Mouse (Mus musculus) intestine, embryonic 15.5 days (tissue): ENCODE results near the gene Zswim1. TPM values are rescaled to one million over a fixed set of nuclear protein-coding genes. Genes with fewer than 3 reads are reported as not detected.
"Not testable (repeated sequence)": the region's sequence is repeated elsewhere in the genome, so short reads cannot be mapped to it uniquely, and the experiment has no call there.

Experiments
- ATAC-seq: fragments of 200-750 bp; cut with Nextera tagmentation; 2 replicates; pipeline ENCODE4 v1.8.0; 2017; ENCODE audit warnings: moderate TSS enrichment, moderate library complexity
- H3K27ac ChIP-seq: fragments of 300-500 bp; sonication (generic); 2 replicates; pipeline ENCODE4 v1.5.1; 2015; ENCODE audit warnings: mild to moderate bottlenecking, inconsistent platforms
- H3K27me3 ChIP-seq: fragments of 300-500 bp; sonication (generic); replicated peaks from 2 replicates; pipeline ENCODE4 v1.6.1; 2015; ENCODE audit warnings: inconsistent platforms
- H3K36me3 ChIP-seq: fragments of 300-500 bp; sonication (generic); 2 replicates; pipeline ENCODE4 v1.6.1; 2015; ENCODE audit warnings: inconsistent platforms
- H3K4me1 ChIP-seq: fragments of 300-500 bp; sonication (generic); replicated peaks from 2 replicates; pipeline ENCODE4 v1.6.1; 2015; ENCODE audit warnings: inconsistent platforms
- H3K4me2 ChIP-seq: fragments of 300-500 bp; sonication (generic); replicated peaks from 2 replicates; pipeline ENCODE4 v1.6.1; 2015; ENCODE audit warnings: mild to moderate bottlenecking, inconsistent platforms
- H3K4me3 ChIP-seq: fragments of 300-500 bp; sonication (generic); replicated peaks from 2 replicates; pipeline ENCODE4 v1.5.1; 2015; ENCODE audit warnings: inconsistent platforms
- H3K9ac ChIP-seq: fragments of 300-500 bp; sonication (generic); 2 replicates; pipeline ENCODE4 v1.6.1; 2015; ENCODE audit warnings: inconsistent platforms
- H3K9me3 ChIP-seq: fragments of 300-500 bp; sonication (generic); 2 replicates; pipeline ENCODE4 v1.6.1; 2016; ENCODE audit warnings: inconsistent platforms
- WGBS: fragments of 180-500 bp; shearing (Covaris S2); methylation state at CpG from one replicate; pipeline ENCODE4 v1.1.7; 2015; 5-methylcytosine and 5-hydroxymethylcytosine counted together
- polyA plus RNA-seq: library from polyadenylated mRNA; unstranded; fragments of >200 nt; fragmentation: Nextera tagmentation; extraction: Ambion mirVana; gene quantifications from 2 replicates; pipeline ENCODE4 v1.2.1, GENCODE M21; 2015

Gene Zswim1
- polyA plus RNA-seq, 1 experiment from 2014 or later = 13.5 TPM

DNA sequence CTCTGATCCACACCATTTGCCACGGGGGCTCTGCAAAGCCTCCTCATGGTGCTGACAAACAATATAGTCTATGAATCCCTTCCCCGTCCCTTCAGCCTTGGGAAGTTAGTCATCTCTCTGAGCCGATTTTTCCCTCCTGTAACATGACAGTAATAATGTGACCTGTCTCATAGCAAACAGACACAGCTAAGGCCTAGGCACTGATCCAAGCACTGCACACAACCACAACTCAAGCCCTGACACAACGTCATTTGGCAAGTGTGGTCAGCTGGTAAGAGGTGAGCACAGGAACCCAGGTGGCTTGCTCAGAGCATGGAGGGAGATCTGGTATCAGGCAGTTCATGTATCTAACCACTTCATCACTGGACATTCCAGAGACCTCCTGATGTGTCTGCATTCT, 26.6 kb upstream of the Zswim1 start:
- ATAC-seq = no peak
- no peak overlapping the region for H3K4me2 ChIP-seq
- H3K36me3 ChIP-seq = peaks cover 38% of the 10 kb centered on the region

DNA sequence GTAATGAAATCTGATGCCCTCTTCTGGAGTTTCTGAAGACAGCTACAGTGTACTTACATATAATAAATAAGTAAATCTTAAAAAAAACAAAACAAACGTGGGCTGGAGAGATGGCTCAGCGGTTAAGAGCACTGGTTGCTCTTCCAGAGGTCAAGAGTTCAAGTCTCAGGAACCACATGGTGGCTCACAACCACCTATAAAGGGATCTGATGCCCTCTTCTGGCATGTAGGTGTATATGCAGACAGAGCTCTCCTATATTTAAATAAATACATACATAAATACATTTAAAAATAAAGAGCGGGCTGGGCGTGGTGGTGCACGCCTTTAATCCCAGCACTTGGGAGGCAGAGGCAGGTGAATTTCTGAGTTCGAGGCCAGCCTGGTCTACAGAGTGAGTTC, 23.9 kb upstream of the Zswim1 start:
- not testable (repeated sequence) for H3K4me2 ChIP-seq, H3K9me3 ChIP-seq, H3K4me1 ChIP-seq, ATAC-seq, H3K27me3 ChIP-seq, H3K9ac ChIP-seq, H3K4me3 ChIP-seq, H3K27ac ChIP-seq
- WGBS = 74% methylated on average over 6 of the region's 6 CpGs
- H3K36me3 ChIP-seq = peaks cover 18% of the 10 kb centered on the region

More for the DNA sequence above, 26.6 kb upstream of the Zswim1 start:
- no peak overlapping the region for H3K27ac ChIP-seq
- H3K9me3 ChIP-seq = no peaks in the 10 kb centered on the region
- no peak overlapping the region for H3K4me3 ChIP-seq
- no peaks in the 10 kb centered on the region for H3K4me1 ChIP-seq
- WGBS = 82% methylated on average over 4 of the region's 4 CpGs
- H3K27me3 ChIP-seq = no peaks in the 10 kb centered on the region
- H3K9ac ChIP-seq = no peak overlapping the region

DNA sequence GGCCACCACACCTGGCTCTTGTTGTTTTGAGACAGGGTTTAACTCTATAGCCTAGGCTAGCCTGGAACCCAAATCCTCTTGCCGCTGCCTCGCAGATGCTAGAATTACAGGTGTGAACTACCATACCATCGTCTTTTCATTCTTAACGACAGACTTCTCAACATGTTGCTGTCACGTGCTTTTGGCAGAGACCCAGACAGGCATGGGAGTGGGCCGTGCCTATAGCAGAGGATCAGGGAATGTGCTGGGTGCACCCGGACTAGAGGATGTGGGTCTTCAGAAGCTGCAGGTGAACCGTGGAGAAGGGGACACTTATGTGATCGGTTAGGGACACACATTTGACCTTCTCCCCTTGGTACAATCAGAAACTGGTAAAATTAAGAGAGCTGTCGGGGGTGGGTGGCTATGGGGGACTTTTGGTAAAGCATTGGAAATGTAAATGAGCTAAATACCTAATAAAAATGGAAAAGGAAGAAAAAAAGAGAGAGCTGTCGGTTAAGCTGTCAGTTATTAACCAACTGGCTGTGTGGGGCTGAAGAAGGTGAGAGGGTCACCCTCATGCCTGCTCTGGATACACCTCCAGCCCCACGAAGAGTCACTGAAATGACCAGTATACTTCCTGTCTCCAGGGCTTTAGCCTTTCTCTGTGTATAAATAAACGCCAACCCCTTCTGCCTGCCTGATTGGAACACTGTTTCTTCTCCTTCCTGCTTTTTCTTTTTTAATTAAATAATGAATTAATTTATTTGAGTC, 22.1 kb upstream of the Zswim1 start:
- Histone ChIP-seq H3K27ac (no peak overlapping the region), H3K36me3 (peaks cover 13% of the 10 kb centered on the region; the same call in 1 of the 2 replicates), H3K27me3 (no peaks in the 10 kb centered on the region), H3K9ac (no peak overlapping the region), H3K9me3 (no peaks in the 10 kb centered on the region), H3K4me2 (no peak overlapping the region), H3K4me3 (no peak overlapping the region), H3K4me1 (peaks cover 12% of the 10 kb centered on the region)
- 89% methylated on average over 13 of the region's 13 CpGs for WGBS
- ATAC-seq = no peak

GRCm38 (mm10) chr2:164803201-164803920, 19.1 kb upstream of the Zswim1 start:
- Histone ChIP-seq H3K4me1 (peaks cover 15% of the 10 kb centered on the region), H3K4me3 (peak overlapping the region; percentile 65), H3K27me3 (no peaks in the 10 kb centered on the region), H3K9ac (peak overlapping the region; percentile 76), H3K9me3 (no peaks in the 10 kb centered on the region), H3K36me3 (0 out of 2 replicates have a peak, but pooled peaks cover 4% of the 10 kb centered on the region), H3K27ac (peak overlapping the region; percentile 23; the same call in 1 of the 2 replicates), H3K4me2 (peak overlapping the region; percentile 65)
- ATAC-seq = no peak
- WGBS = 81% methylated on average over 16 of the region's 16 CpGs

DNA sequence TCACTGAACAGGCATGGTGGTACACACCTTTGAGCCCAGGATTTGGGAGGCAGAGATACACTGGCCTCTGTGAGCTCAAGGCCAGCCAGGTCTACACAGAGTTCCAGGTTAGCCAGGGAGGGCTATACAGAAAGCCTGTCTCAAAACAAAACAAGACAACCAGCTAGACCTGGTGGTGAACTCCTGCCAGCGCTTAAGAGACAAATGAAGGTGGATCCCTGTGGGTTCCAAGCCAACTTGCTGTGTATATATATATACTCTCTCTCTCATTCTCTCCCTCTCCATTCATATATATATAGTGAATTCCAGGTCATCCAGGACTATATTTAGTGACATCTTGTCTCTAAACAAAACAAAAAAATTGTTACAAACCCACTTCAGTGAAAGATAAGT, 18.6 kb upstream of the Zswim1 start:
- no peaks in the 10 kb centered on the region for H3K27me3 ChIP-seq
- peak overlapping the region; percentile 76 for H3K9ac ChIP-seq
- 45% methylated on average over 1 of the region's 1 CpGs for WGBS
- peak overlapping the region; percentile 65 for H3K4me3 ChIP-seq
- no peak for ATAC-seq
- no peaks in the 10 kb centered on the region for H3K9me3 ChIP-seq
- 0 out of 2 replicates have a peak, but pooled peaks cover 4% of the 10 kb centered on the region for H3K36me3 ChIP-seq
- H3K4me2 ChIP-seq = peak overlapping the region; percentile 65
- peak overlapping the region; percentile 23; the same call in 1 of the 2 replicates for H3K27ac ChIP-seq
- H3K4me1 ChIP-seq = peaks cover 15% of the 10 kb centered on the region

- Histone ChIP-seq H3K9me3 (no peaks in the 10 kb centered on the region), H3K4me2 (peak within 1 kb of the TSS; percentile 65), H3K4me3 (peak within 1 kb of the TSS; percentile 65), H3K36me3 (0 out of 2 replicates have a peak, but pooled peaks cover 4% of the 10 kb centered on the region), H3K4me1 (peaks cover 15% of the 10 kb centered on the region), H3K9ac (peak within 1 kb of the TSS; percentile 76), H3K27me3 (no peaks in the 10 kb centered on the region), H3K27ac (peak within 1 kb of the TSS; percentile 83)
- WGBS = under 1% methylated on average over 47 of the region's 47 CpGs
- ATAC-seq = peak; percentile 97
Measured at GRCm38 (mm10) chr2:164804533-164805331, 17.8 kb upstream of the Zswim1 start, which contains the start of the genes Acot8 and Zswim3. TSS of gene Acot8 (minus strand) at chr2:164804882. TSS of gene Zswim3 (plus strand) at chr2:164805098.

DNA sequence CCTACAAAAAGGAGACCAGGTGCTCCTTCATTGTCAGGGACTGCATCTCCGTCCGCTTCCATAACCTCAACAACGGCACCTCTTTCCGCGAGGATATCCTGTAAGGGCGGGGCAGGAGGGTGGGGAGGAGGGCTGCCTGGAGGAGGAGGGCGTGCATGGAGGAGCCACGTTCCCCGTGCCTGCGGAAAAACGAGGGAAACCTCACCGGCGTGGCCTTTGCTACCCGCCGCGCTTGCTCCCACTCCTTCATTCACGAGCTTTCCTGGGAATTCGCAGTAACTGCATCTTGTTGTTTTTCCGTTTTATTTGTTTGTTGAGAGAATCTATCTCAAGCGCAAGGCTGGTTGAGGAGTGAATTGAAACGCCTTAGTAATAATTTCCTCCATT, 17.2 kb upstream of the Zswim1 start:
- peak; percentile 76 for ATAC-seq
- WGBS = under 1% methylated on average over 21 of the region's 21 CpGs
- no peaks in the 10 kb centered on the region for H3K27me3 ChIP-seq
- peak overlapping the region; percentile 83 for H3K27ac ChIP-seq
- H3K36me3 ChIP-seq = 0 out of 2 replicates have a peak, but pooled peaks cover 1% of the 10 kb centered on the region
- H3K4me2 ChIP-seq = peak overlapping the region; percentile 65
- peak overlapping the region; percentile 65 for H3K4me3 ChIP-seq
- peaks cover 15% of the 10 kb centered on the region for H3K4me1 ChIP-seq
- peak overlapping the region; percentile 70 for H3K9ac ChIP-seq
- H3K9me3 ChIP-seq = no peaks in the 10 kb centered on the region

DNA sequence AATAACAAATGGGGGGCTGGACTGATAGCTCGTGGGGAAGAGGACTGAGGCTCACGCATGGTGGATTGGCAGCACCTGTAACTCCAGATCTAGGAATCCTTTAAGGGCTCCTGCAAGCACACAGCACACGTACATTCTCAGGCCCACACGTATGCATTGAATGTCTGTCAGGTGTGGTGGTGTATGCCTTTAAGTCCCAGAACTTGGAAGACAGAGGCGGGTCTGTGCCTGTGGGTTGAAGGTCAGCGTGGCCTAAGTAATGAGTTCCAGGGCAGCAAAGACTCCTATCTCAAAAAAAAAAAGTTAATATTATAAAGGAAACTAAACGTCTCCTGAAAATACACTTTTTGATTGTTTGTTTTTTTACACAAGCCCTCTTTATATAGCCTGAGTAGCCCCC, 15.9 kb upstream of the Zswim1 start:
- no peak overlapping the region for H3K4me3 ChIP-seq
- peak overlapping the region; percentile 18; the same call in 1 of the 2 replicates for H3K27ac ChIP-seq
- H3K4me2 ChIP-seq = 0 out of 2 replicates have a peak overlapping the region, but pooled peaks have one; percentile 5
- peaks cover 15% of the 10 kb centered on the region for H3K4me1 ChIP-seq
- WGBS = 62% methylated on average over 7 of the region's 7 CpGs
- no peaks in the 10 kb centered on the region for H3K9me3 ChIP-seq
- no peaks in the 10 kb centered on the region for H3K27me3 ChIP-seq
- no peak overlapping the region for H3K9ac ChIP-seq
- no peaks in the 10 kb centered on the region for H3K36me3 ChIP-seq
- no peak for ATAC-seq

- H3K9ac ChIP-seq = no peak overlapping the region
- no peak overlapping the region for H3K4me2 ChIP-seq
- no peak overlapping the region for H3K27ac ChIP-seq
- peak; percentile 44; the same call in 1 of the 2 replicates for ATAC-seq
- H3K4me3 ChIP-seq = no peak overlapping the region
- H3K4me1 ChIP-seq = peaks cover 9% of the 10 kb centered on the region
- no peaks in the 10 kb centered on the region for H3K9me3 ChIP-seq
- no peaks in the 10 kb centered on the region for H3K36me3 ChIP-seq
- no peaks in the 10 kb centered on the region for H3K27me3 ChIP-seq
- 47% methylated on average over 2 of the region's 2 CpGs for WGBS
Measured at GRCm38 (mm10) chr2:164813557-164813956, 8.9 kb upstream of the Zswim1 start.

DNA sequence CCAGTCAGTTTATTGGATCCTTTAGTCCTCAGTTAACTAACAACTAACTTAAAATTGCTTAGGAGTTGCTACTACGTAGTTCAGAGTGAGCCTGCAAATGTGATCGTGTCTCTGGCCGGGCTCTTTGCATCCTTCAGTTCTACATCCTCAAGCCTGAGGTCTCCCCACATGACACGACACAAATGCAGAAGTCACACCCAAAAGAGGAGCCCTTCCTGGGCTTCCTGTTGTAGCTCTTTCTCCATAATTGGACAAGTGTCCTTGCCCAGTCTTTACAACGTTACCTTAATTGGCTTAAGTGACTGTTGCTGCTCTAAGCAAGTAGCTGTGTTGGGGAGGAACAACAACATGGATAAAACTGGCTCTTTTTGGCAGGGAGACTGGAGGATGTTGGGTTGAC, 7.1 kb upstream of the Zswim1 start:
- Histone ChIP-seq H3K9ac (no peak overlapping the region), H3K9me3 (no peaks in the 10 kb centered on the region), H3K27ac (no peak overlapping the region), H3K4me3 (no peak overlapping the region), H3K4me2 (no peak overlapping the region), H3K4me1 (peaks cover 9% of the 10 kb centered on the region), H3K36me3 (no peaks in the 10 kb centered on the region), H3K27me3 (no peaks in the 10 kb centered on the region)
- ATAC-seq = no peak
- WGBS = 86% methylated on average over 5 of the region's 5 CpGs

DNA sequence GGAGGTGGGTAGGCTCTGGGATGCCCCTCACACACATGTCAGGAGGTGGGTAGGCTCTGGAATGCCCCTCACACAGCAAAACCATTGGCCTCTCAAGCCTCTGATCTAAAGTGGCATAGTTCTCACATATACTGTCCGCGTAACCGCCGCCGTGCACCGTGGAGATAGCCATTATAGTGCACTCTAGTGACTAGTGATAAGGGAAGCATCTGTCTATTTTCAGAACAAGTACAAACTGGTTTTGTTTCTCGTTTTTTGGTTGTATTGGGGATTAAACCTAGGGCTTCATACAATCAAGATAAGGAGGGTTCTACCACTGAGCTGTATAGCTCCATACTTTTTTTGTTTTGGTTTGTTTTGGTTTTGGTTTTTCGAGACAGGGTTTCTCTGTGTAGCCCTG, 6.7 kb upstream of the Zswim1 start:
- Histone ChIP-seq H3K4me1 (peaks cover 9% of the 10 kb centered on the region), H3K9ac (no peak overlapping the region), H3K27me3 (no peaks in the 10 kb centered on the region), H3K27ac (no peak overlapping the region), H3K9me3 (no peaks in the 10 kb centered on the region), H3K4me2 (no peak overlapping the region), H3K4me3 (no peak overlapping the region), H3K36me3 (no peaks in the 10 kb centered on the region)
- 89% methylated on average over 8 of the region's 8 CpGs for WGBS
- ATAC-seq = no peak

GRCm38 (mm10) chr2:164817206-164817605, 5.3 kb upstream of the Zswim1 start:
- H3K27ac ChIP-seq = no peak overlapping the region
- no peaks in the 10 kb centered on the region for H3K27me3 ChIP-seq
- no peak overlapping the region for H3K9ac ChIP-seq
- no peaks in the 10 kb centered on the region for H3K36me3 ChIP-seq
- H3K4me2 ChIP-seq = no peak overlapping the region
- H3K9me3 ChIP-seq = no peaks in the 10 kb centered on the region
- no peak overlapping the region for H3K4me3 ChIP-seq
- WGBS = 70% methylated on average over 6 of the region's 6 CpGs
- ATAC-seq = no peak
- H3K4me1 ChIP-seq = peaks cover 9% of the 10 kb centered on the region
